Mouse (Mus musculus) heart, embryonic 12.5 days (tissue): ENCODE data around the gene Slc35f5. TPM values are rescaled to one million over a fixed set of nuclear protein-coding genes. Genes with fewer than 3 reads are reported as not detected.

Experiments used
- polyA plus RNA-seq: library from polyadenylated mRNA; unstranded; fragments of >200 nt; fragmentation: Nextera tagmentation; extraction: Ambion mirVana; gene quantifications from 2 replicates; pipeline ENCODE4 v1.2.1, GENCODE M21; 2016

Slc35f5 gene
- polyA plus RNA-seq, 1 experiment from 2014 or later, result 65.4 TPM

Other genes starting within 250 kb of the Slc35f5 start
- gene Actr3, start 124.9 kb upstream of the Slc35f5 start, polyA plus RNA-seq, result 301 and 313 TPM in 2 replicates
- gene Gpr39, start 116.4 kb downstream of the Slc35f5 start, polyA plus RNA-seq, result 2.2 and 2.6 TPM in 2 replicates